Mouse (Mus musculus) stomach, postnatal 0 days (tissue): ENCODE measurements at regions not wholly inside any gene's neighbourhood (a gene's known extent, or its start where the extent isn't known, plus 50 kb on each side); places are given as distances from the start of the nearest gene placed in this dataset.
A peak's percentile ranks its signal among the peaks of the same experiment; 100 is the strongest.

Source experiments
- ATAC-seq: fragments of 200-750 bp; cut with Nextera tagmentation; 2 replicates; pipeline ENCODE4 v1.8.0; 2017; ENCODE audit not compliant: low FRiP score, low TSS enrichment
- DNase-seq: peaks from one replicate; pipeline ENCODE4 v3.0.0-alpha.2; 2016; ENCODE audit warnings: low spot score
- H3K27ac ChIP-seq: fragments of 300-500 bp; sonication (generic); replicated peaks from 2 replicates; pipeline ENCODE4 v1.5.1; 2014; ENCODE audit warnings: mild to moderate bottlenecking, control low read depth
- H3K27me3 ChIP-seq: fragments of 300-500 bp; sonication (generic); 2 replicates; pipeline ENCODE4 v1.6.1; 2014; ENCODE audit warnings: low read length; ENCODE audit not compliant: control insufficient read depth, insufficient read depth
- H3K36me3 ChIP-seq: fragments of 300-500 bp; sonication (generic); 2 replicates; pipeline ENCODE4 v1.6.1; 2014; ENCODE audit warnings: low read length, mixed read lengths; ENCODE audit not compliant: control insufficient read depth, insufficient read depth
- H3K4me1 ChIP-seq: fragments of 300-500 bp; sonication (generic); replicated peaks from 2 replicates; pipeline ENCODE4 v1.6.1; 2014; ENCODE audit warnings: antibody characterized with exemption; ENCODE audit not compliant: control insufficient read depth, insufficient read depth
- H3K4me2 ChIP-seq: fragments of 300-500 bp; sonication (generic); replicated peaks from 2 replicates; pipeline ENCODE4 v1.6.1; 2014; ENCODE audit warnings: low read depth, mild to moderate bottlenecking, control low read depth, moderate library complexity
- H3K4me3 ChIP-seq: fragments of 300-500 bp; sonication (generic); 2 replicates; pipeline ENCODE4 v1.5.1; 2014; ENCODE audit warnings: low read depth, low read length, control low read depth
- H3K9ac ChIP-seq: fragments of 300-500 bp; sonication (generic); 2 replicates; pipeline ENCODE4 v1.6.1; 2014; ENCODE audit warnings: mild to moderate bottlenecking, low read length, control low read depth, mixed read lengths
- H3K9me3 ChIP-seq: fragments of 300-500 bp; sonication (generic); 2 replicates; pipeline ENCODE4 v1.6.1; 2016; ENCODE audit warnings: low read length; ENCODE audit not compliant: control insufficient read depth
- CTCF ChIP-seq: IDR thresholded peaks from 2 replicates; pipeline ENCODE4 v1.5.1; 2016; ENCODE audit warnings: antibody characterized with exemption, low read depth, mild to moderate bottlenecking, moderate library complexity
- EP300 ChIP-seq: optimal IDR thresholded peaks from 2 replicates; pipeline ENCODE3; 2016; ENCODE audit warnings: antibody characterized with exemption
- WGBS: fragments of 180-500 bp; shearing (Covaris S2); extraction: QIAGEN DNeasy Blood & Tissue Kit; methylation state at CpG from one replicate; pipeline ENCODE4 v1.1.7; 2014; 5-methylcytosine and 5-hydroxymethylcytosine counted together

- Histone ChIP-seq H3K4me2 (no peak overlapping the region), H3K4me3 (no peak overlapping the region), H3K4me1 (0 out of 2 replicates have a peak, but pooled peaks cover 2% of the 10 kb centered on the region), H3K9ac (no peak overlapping the region), H3K36me3 (no peaks in the 10 kb centered on the region), H3K27me3 (no peaks in the 10 kb centered on the region), H3K9me3 (no peaks in the 10 kb centered on the region), H3K27ac (no peak overlapping the region)
- TF ChIP-seq EP300, result no peak
- DNase-seq (no peak), ATAC-seq (no peak)
- WGBS, result 89% methylated on average over 2 of the region's 2 CpGs
Observed at GRCm38 (mm10) chr10:37243136-37243535, 104.4 kb upstream of the Marcks start.

GRCm38 (mm10) chr10:37241821-37242263, 103.1 kb upstream of the Marcks start:
- no peak overlapping the region for H3K4me3 ChIP-seq
- no peaks in the 10 kb centered on the region for H3K36me3 ChIP-seq
- H3K9ac ChIP-seq, result no peak overlapping the region
- no peak overlapping the region for H3K27ac ChIP-seq
- DNase-seq, result no peak
- H3K9me3 ChIP-seq, result no peaks in the 10 kb centered on the region
- 0 out of 2 replicates have a peak, but pooled peaks cover 2% of the 10 kb centered on the region for H3K4me1 ChIP-seq
- WGBS, result 37% methylated on average over 4 of the region's 4 CpGs
- ATAC-seq, result no peak
- TF ChIP-seq EP300, result no peak
- TF ChIP-seq CTCF, result 0 out of 2 replicates have a peak, but pooled peaks have one; percentile 3
- H3K27me3 ChIP-seq, result no peaks in the 10 kb centered on the region
- H3K4me2 ChIP-seq, result no peak overlapping the region

GRCm38 (mm10) chr10:37240634-37241033, 101.9 kb upstream of the Marcks start:
- 25% methylated on average over 4 of the region's 4 CpGs for WGBS
- DNase-seq, result no peak
- no peak overlapping the region for H3K4me3 ChIP-seq
- no peak overlapping the region for H3K27ac ChIP-seq
- no peak; the same call in 1 of the 2 replicates for ATAC-seq
- no peaks in the 10 kb centered on the region for H3K9me3 ChIP-seq
- H3K36me3 ChIP-seq, result no peaks in the 10 kb centered on the region
- H3K9ac ChIP-seq, result no peak overlapping the region
- H3K27me3 ChIP-seq, result no peaks in the 10 kb centered on the region
- no peak for TF ChIP-seq EP300
- TF ChIP-seq CTCF, result no peak
- no peak overlapping the region for H3K4me2 ChIP-seq
- 0 out of 2 replicates have a peak, but pooled peaks cover 2% of the 10 kb centered on the region for H3K4me1 ChIP-seq

DNA sequence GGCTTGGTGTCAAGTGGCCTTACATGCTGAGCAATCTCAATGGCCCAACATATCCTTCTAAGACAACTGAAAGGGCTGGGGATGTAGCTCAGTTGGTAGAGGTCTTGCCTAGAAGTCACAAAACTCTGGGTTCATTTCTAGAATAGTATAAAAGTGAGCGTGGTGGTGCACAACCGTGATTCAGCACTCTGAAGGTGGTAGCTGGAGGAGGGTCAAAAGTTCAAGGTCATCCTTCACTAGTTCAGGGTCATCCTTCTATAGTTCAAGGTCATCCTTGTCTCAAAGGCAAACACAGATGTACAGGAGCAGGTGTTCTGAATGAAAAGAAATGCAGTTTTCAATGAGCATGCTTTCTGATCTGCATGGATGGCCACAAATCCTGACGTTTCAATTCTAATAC, 101.5 kb upstream of the Marcks start:
- Histone ChIP-seq H3K4me1 (0 out of 2 replicates have a peak, but pooled peaks cover 2% of the 10 kb centered on the region), H3K4me2 (no peak overlapping the region), H3K36me3 (no peaks in the 10 kb centered on the region), H3K27ac (no peak overlapping the region), H3K9me3 (no peaks in the 10 kb centered on the region), H3K4me3 (no peak overlapping the region), H3K9ac (no peak overlapping the region), H3K27me3 (no peaks in the 10 kb centered on the region)
- DNase-seq (no peak), ATAC-seq (no peak)
- TF ChIP-seq CTCF, result no peak
- 69% methylated on average over 3 of the region's 3 CpGs for WGBS

- no peak overlapping the region for H3K4me2 ChIP-seq
Observed at GRCm38 (mm10) chr10:37236001-37236822, 97.5 kb upstream of the Marcks start.

GRCm38 (mm10) chr10:37231936-37232556, 93.3 kb upstream of the Marcks start:
- Histone ChIP-seq H3K27me3 (no peaks in the 10 kb centered on the region), H3K4me1 (no peaks in the 10 kb centered on the region), H3K4me3 (0 out of 2 replicates have a peak overlapping the region, but pooled peaks have one; percentile 4), H3K9ac (peak overlapping the region; percentile 31), H3K9me3 (no peaks in the 10 kb centered on the region), H3K4me2 (peak overlapping the region; percentile 46), H3K36me3 (no peaks in the 10 kb centered on the region), H3K27ac (peak overlapping the region; percentile 13; the same call in 1 of the 2 replicates)
- TF ChIP-seq EP300 (no peak), CTCF (no peak)
- ATAC-seq, result peak; percentile 71; the same call in 1 of the 2 replicates
- WGBS, result 14% methylated on average over 8 of the region's 12 CpGs
- peak; percentile 37 for DNase-seq

More at GRCm38 (mm10) chr10:37236001-37236822, 97.5 kb upstream of the Marcks start:
- no peaks in the 10 kb centered on the region for H3K27me3 ChIP-seq
- 58% methylated on average over 4 of the region's 4 CpGs for WGBS
- H3K4me3 ChIP-seq, result no peak overlapping the region
- TF ChIP-seq CTCF, result no peak
- TF ChIP-seq EP300, result no peak
- DNase-seq, result no peak
- no peak overlapping the region for H3K9ac ChIP-seq
- ATAC-seq, result no peak
- no peak overlapping the region for H3K27ac ChIP-seq
- no peaks in the 10 kb centered on the region for H3K36me3 ChIP-seq
- H3K4me1 ChIP-seq, result no peaks in the 10 kb centered on the region
- no peaks in the 10 kb centered on the region for H3K9me3 ChIP-seq
